Mouse (Mus musculus) testis, postnatal 10 days (tissue): ENCODE data around the gene Zg16.
A peak's percentile ranks its signal among the peaks of the same experiment; 100 is the strongest.
"Not testable (repeated sequence)": the region's sequence is repeated elsewhere in the genome, so short reads cannot be mapped to it uniquely, and the experiment has no call there.

Experiments used
- DNase-seq: peaks from one replicate; pipeline ENCODE4 v3.0.0; 2021; ENCODE audit warnings: low spot score

The Zg16 gene

GRCm38 (mm10) chr7:127087278-127088010, at the start of gene Zg16:
Gene Zg16, minus strand, starts transcription at chr7:127087328.
- not testable (repeated sequence) for DNase-seq

- DNase-seq: no peak
These were observed 49.3 kb upstream of the Zg16 start for GRCm38 (mm10) chr7:127136181-127137071.

- DNase-seq: no peak
These were observed 47.8 kb upstream of the Zg16 start for GRCm38 (mm10) chr7:127134821-127135447.

GRCm38 (mm10) chr7:127133125-127133524, 46.0 kb upstream of the Zg16 start:
- DNase-seq: no peak

- no peak for DNase-seq
These were observed 42.5 kb upstream of the Zg16 start for GRCm38 (mm10) chr7:127129638-127130037.

- DNase-seq: no peak
These were observed 34.8 kb upstream of the Zg16 start, which contains the start of gene Qprt for GRCm38 (mm10) chr7:127121911-127122270. Gene Qprt, minus strand, starts transcription at chr7:127122226.

- no peak for DNase-seq
These were observed 34.2 kb upstream of the Zg16 start for GRCm38 (mm10) chr7:127121061-127121910.

- DNase-seq: no peak
These were observed 31.7 kb upstream of the Zg16 start for GRCm38 (mm10) chr7:127118671-127119445.

- DNase-seq: no peak
These were observed 30.8 kb upstream of the Zg16 start for GRCm38 (mm10) chr7:127117948-127118347.

GRCm38 (mm10) chr7:127116331-127116935, 29.3 kb upstream of the Zg16 start:
- no peak for DNase-seq

- DNase-seq: no peak
These were observed 27.8 kb upstream of the Zg16 start for GRCm38 (mm10) chr7:127114920-127115319.

GRCm38 (mm10) chr7:127113614-127114259, 26.6 kb upstream of the Zg16 start:
- DNase-seq: no peak

GRCm38 (mm10) chr7:127112921-127113597, 25.9 kb upstream of the Zg16 start:
- no peak for DNase-seq

GRCm38 (mm10) chr7:127112251-127112841, 25.2 kb upstream of the Zg16 start:
- DNase-seq: no peak

- peak; percentile 78 for DNase-seq
These were observed 24.3 kb upstream of the Zg16 start for GRCm38 (mm10) chr7:127111461-127111860.

GRCm38 (mm10) chr7:127110239-127111007, 23.3 kb upstream of the Zg16 start:
- peak; percentile 83 for DNase-seq

GRCm38 (mm10) chr7:127105551-127105950, 18.4 kb upstream of the Zg16 start:
- DNase-seq: no peak
